Mouse (Mus musculus) liver, embryonic 14.5 days (tissue): Measurements from ENCODE around the gene Gfral. TPM values are rescaled to one million over a fixed set of nuclear protein-coding genes. Genes with fewer than 3 reads are reported as not detected.

Experiments
- ATAC-seq: fragments of 200-750 bp; cut with Nextera tagmentation; 2 replicates; pipeline ENCODE4 v1.8.0; 2017; ENCODE audit warnings: moderate number of reproducible peaks, mild to moderate bottlenecking, moderate library complexity; ENCODE audit not compliant: insufficient read depth
- DNase-seq, 3 experiments: peaks; one replicate each; pipeline ENCODE4 v3.0.0-alpha.2; 2012 to 2013; ENCODE audit warnings: low read depth in 3 of 3, low spot score in 3 of 3
- H3K27ac ChIP-seq: fragments of 300-500 bp; sonication (generic); 2 replicates; pipeline ENCODE4 v1.5.1; 2014; ENCODE audit warnings: moderate library complexity, mild to moderate bottlenecking, control low read depth, inconsistent platforms
- H3K27me3 ChIP-seq: fragments of 300-500 bp; sonication (generic); 2 replicates; pipeline ENCODE4 v1.6.1; 2014; ENCODE audit warnings: mild to moderate bottlenecking, low read length, moderate library complexity; ENCODE audit not compliant: control insufficient read depth, insufficient read depth
- H3K36me3 ChIP-seq: fragments of 300-500 bp; sonication (generic); replicated peaks from 2 replicates; pipeline ENCODE4 v1.6.1; 2014; ENCODE audit warnings: low read depth; ENCODE audit not compliant: control insufficient read depth, insufficient read depth
- H3K4me1 ChIP-seq, 2 experiments: fragments of 200-500 bp in 1 of 2; fragments of 300-500 bp in 1 of 2; sonication (generic) in 1 of 2; replicated peaks; 2 replicates each; pipeline ENCODE4 v1.6.1; 2012 to 2014; ENCODE audit warnings: antibody characterized with exemption in 1 of 2, inconsistent platforms in 1 of 2, low read length in 1 of 2; ENCODE audit not compliant: control insufficient read depth in 2 of 2, insufficient read depth in 2 of 2
- H3K4me2 ChIP-seq: fragments of 300-500 bp; sonication (generic); 2 replicates; pipeline ENCODE4 v1.6.1; 2014; ENCODE audit warnings: low read depth, mild to moderate bottlenecking, control low read depth, moderate library complexity
- H3K4me3 ChIP-seq, 2 experiments: fragments of 200-500 bp in 1 of 2; fragments of 300-500 bp in 1 of 2; sonication (generic) in 1 of 2; 2 replicates each; pipeline ENCODE4 v1.5.1; 2012 to 2014; ENCODE audit warnings: low read depth in 2 of 2, low read length in 2 of 2, mild to moderate bottlenecking in 2 of 2, control low read depth in 1 of 2, inconsistent platforms in 1 of 2, moderate library complexity in 1 of 2; ENCODE audit not compliant: insufficient read depth in 1 of 2
- H3K9ac ChIP-seq: fragments of 300-500 bp; sonication (generic); replicated peaks from 2 replicates; pipeline ENCODE4 v1.6.1; 2014; ENCODE audit warnings: mild to moderate bottlenecking, control low read depth, moderate library complexity
- H3K9me3 ChIP-seq: fragments of 300-500 bp; sonication (generic); 2 replicates; pipeline ENCODE4 v1.6.1; 2016; ENCODE audit warnings: low read length, mixed read lengths; ENCODE audit not compliant: control insufficient read depth
- CTCF ChIP-seq: IDR thresholded peaks from 2 replicates; pipeline ENCODE4 v1.5.1; 2016; ENCODE audit warnings: antibody characterized with exemption, low read depth, control low read depth
- EP300 ChIP-seq: IDR thresholded peaks from 2 replicates; pipeline ENCODE4 v1.6.1; 2016; ENCODE audit warnings: antibody characterized with exemption, low read depth
- WGBS: fragments of 180-500 bp; shearing (Covaris S2); extraction: QIAGEN DNeasy Blood & Tissue Kit; methylation state at CpG from one replicate; pipeline ENCODE4 v1.1.7; 2014; ENCODE audit not compliant: insufficient replicate concordance; 5-methylcytosine and 5-hydroxymethylcytosine counted together
- polyA plus RNA-seq, 2 experiments: library from polyadenylated mRNA; depleted of rRNA in 1 of 2; stranded (reverse) in 1 of 2; unstranded in 1 of 2; fragments of >200 nt; fragmentation: Nextera tagmentation in 1 of 2; extraction: Ambion mirVana in 1 of 2; gene quantifications; 2 replicates each; pipeline versions ENCODE4 v1.2.1 to v1.2.3; 2012 to 2014

The Gfral gene
- polyA plus RNA-seq, 2 experiments: not detected

GRCm38 (mm10) chr9:76230400-76230799 is 16.9 kb upstream of the Gfral start:
- no peak overlapping the region for H3K27ac ChIP-seq
- no peak overlapping the region for H3K9ac ChIP-seq
- no peaks in the 10 kb centered on the region for H3K27me3 ChIP-seq
- H3K9me3 ChIP-seq: no peaks in the 10 kb centered on the region
- H3K4me1 ChIP-seq: peaks cover 2 to 3% of the 10 kb centered on the region in 2 experiments
- H3K36me3 ChIP-seq: no peaks in the 10 kb centered on the region
- H3K4me2 ChIP-seq: no peak overlapping the region
- H3K4me3 ChIP-seq: no peak overlapping the region
- ATAC-seq (peak; percentile 59), DNase-seq (no peak)
- TF ChIP-seq CTCF (no peak), EP300 (no peak)
- 19% methylated on average over 11 of the region's 11 CpGs for WGBS

GRCm38 (mm10) chr9:76217178-76217975 is 3.9 kb upstream of the Gfral start:
- Histone ChIP-seq H3K36me3 (no peaks in the 10 kb centered on the region), H3K4me2 (no peak overlapping the region), H3K4me3 (no peak overlapping the region), H3K27me3 (no peaks in the 10 kb centered on the region), H3K9ac (no peak overlapping the region), H3K9me3 (no peaks in the 10 kb centered on the region), H3K4me1 (no peaks in the 10 kb centered on the region), H3K27ac (no peak overlapping the region)
- DNase-seq (no peak), ATAC-seq (no peak)
- 60% methylated on average over 4 of the region's 4 CpGs for WGBS
- TF ChIP-seq EP300: no peak
- TF ChIP-seq CTCF: no peak

DNA sequence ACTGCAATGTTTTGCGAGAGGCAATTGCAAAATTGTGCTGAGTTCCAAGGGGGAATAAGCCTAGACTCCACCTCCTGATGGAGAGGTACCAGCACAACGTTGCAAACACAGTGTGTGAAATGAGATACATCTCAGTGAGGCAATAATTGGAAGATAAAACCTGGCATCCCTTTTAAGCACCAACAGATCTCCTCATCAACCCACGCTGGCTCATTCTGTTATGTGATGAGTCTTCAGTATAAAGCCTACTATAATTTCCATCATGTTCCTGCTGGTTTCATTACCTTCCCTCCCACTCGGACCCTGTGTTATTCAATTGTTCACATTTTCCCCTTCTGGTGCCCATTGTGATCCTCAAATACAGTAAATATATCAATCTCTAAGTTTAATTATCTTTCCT is 1.2 kb upstream of the Gfral start:
- 48% methylated on average over 4 of the region's 4 CpGs for WGBS
- no peak overlapping the region for H3K27ac ChIP-seq
- no peak for TF ChIP-seq CTCF
- TF ChIP-seq EP300: no peak
- H3K9ac ChIP-seq: no peak overlapping the region
- no peak overlapping the region for H3K4me3 ChIP-seq
- no peaks in the 10 kb centered on the region for H3K27me3 ChIP-seq
- no peaks in the 10 kb centered on the region for H3K36me3 ChIP-seq
- ATAC-seq (no peak), DNase-seq (no peak)
- H3K4me2 ChIP-seq: no peak overlapping the region
- H3K9me3 ChIP-seq: no peaks in the 10 kb centered on the region
- no peaks in the 10 kb centered on the region for H3K4me1 ChIP-seq

GRCm38 (mm10) chr9:76196917-76197316 is 16.5 kb downstream of the Gfral start:
- WGBS: 64% methylated on average over 4 of the region's 4 CpGs
- DNase-seq: no peak
- no peak overlapping the region for H3K27ac ChIP-seq
- H3K4me1 ChIP-seq: no peaks in the 10 kb centered on the region
- TF ChIP-seq EP300 (no peak), CTCF (no peak)
- no peaks in the 10 kb centered on the region for H3K27me3 ChIP-seq
- no peaks in the 10 kb centered on the region for H3K9me3 ChIP-seq
- no peak overlapping the region for H3K4me3 ChIP-seq
- no peak overlapping the region for H3K4me2 ChIP-seq
- H3K9ac ChIP-seq: no peak overlapping the region
- no peak for ATAC-seq
- no peaks in the 10 kb centered on the region for H3K36me3 ChIP-seq

DNA sequence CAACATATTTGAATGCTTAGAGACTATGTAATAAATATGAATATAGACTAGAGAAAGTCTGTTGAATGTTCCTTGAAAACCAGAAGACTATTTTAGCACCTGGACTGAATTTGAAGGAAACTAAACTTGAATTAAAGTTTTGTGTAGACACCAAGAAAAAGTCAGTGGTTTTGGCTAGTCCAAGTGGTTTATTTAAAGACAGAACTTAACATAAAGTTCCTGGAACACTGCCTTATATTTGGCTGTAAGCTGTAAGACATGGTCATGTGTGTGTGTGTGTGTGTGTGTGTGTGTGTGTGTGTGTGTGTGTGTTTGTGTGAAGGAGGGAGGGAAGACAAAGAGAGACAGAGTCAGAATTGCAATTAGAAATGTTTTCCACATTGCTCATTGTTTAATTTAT is 34.2 kb downstream of the Gfral start:
- Histone ChIP-seq H3K27me3 (no peaks in the 10 kb centered on the region), H3K36me3 (no peaks in the 10 kb centered on the region), H3K9me3 (no peaks in the 10 kb centered on the region), H3K9ac (no peak overlapping the region), H3K4me1 (no peaks in the 10 kb centered on the region), H3K27ac (no peak overlapping the region), H3K4me2 (no peak overlapping the region), H3K4me3 (no peak overlapping the region)
- no peak for DNase-seq
- ATAC-seq: no peak
- no peak for TF ChIP-seq CTCF
- no peak for TF ChIP-seq EP300
